Mouse (Mus musculus) CH12.LX (cell line): ENCODE results near the gene Il34.

Experiments
- BHLHE40 ChIP-seq: IDR thresholded peaks from 2 replicates; pipeline ENCODE4 v1.6.1; 2011; ENCODE audit warnings: mild to moderate bottlenecking, low read depth, low read length, improper control_type of control experiment
- CTCF ChIP-seq, 2 experiments: IDR thresholded peaks in 1 of 2; conservative IDR thresholded peaks in 1 of 2; 2 replicates each; pipeline ENCODE4 v1.5.1; 2011 to 2012; ENCODE audit warnings: low read depth in 2 of 2, low read length in 2 of 2, improper control_type of control experiment in 1 of 2, inconsistent platforms in 1 of 2, mild to moderate bottlenecking in 1 of 2, moderate library complexity in 1 of 2
- MAFK ChIP-seq: IDR thresholded peaks from 2 replicates; pipeline ENCODE4 v1.6.1; 2011; ENCODE audit warnings: low read length, improper control_type of control experiment; ENCODE audit not compliant: insufficient replicate concordance
- MEF2A ChIP-seq: IDR thresholded peaks from 2 replicates; pipeline ENCODE4 v1.6.1; 2014; ENCODE audit warnings: low read depth, mild to moderate bottlenecking, inconsistent platforms, low read length, improper control_type of control experiment, borderline replicate concordance
- MXI1 ChIP-seq: IDR thresholded peaks from 2 replicates; pipeline ENCODE4 v1.6.1; 2011; ENCODE audit warnings: mild to moderate bottlenecking, low read depth, low read length, improper control_type of control experiment
- MYC ChIP-seq: IDR thresholded peaks from 2 replicates; pipeline ENCODE4 v1.6.1; 2011; ENCODE audit warnings: low read depth, mild to moderate bottlenecking, improper control_type of control experiment, low read length
- NELFE ChIP-seq: IDR thresholded peaks from 2 replicates; pipeline ENCODE4 v1.6.1; 2011; ENCODE audit warnings: low read depth, low read length, improper control_type of control experiment
- POLR2A ChIP-seq: IDR thresholded peaks from 2 replicates; pipeline ENCODE4 v1.6.1; 2011; ENCODE audit warnings: low read depth, mild to moderate bottlenecking, improper control_type of control experiment, low read length
- USF1 ChIP-seq: IDR thresholded peaks from 2 replicates; pipeline ENCODE4 v1.6.1; 2014; ENCODE audit warnings: low read depth, mild to moderate bottlenecking, inconsistent platforms, low read length, improper control_type of control experiment

DNA sequence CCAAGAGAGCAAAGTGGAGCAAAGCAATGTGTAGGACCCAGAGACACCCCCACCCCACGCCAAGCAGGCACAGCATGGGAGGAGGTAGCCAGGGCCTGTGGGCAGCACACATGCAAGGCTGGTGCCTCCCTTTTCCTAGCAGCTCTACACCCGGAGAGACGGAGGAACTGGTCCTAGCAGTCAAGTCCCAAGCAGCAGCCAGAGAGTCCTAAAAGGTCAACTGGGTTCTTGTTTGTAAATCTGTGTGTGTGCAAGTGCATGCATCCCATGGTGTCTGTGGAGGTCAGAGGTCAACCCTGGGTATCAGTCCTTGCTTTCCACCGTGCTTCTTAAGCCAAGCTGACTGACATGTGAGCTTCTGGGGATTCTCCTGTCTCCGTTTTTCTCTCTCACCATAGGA is 111.5 kb downstream of the Il34 start:
- TF ChIP-seq MXI1 (no peak), POLR2A (no peak), CTCF (conservative IDR thresholded peaks at IDR 0.05 in 1 of 2, IDR thresholded peaks at IDR 0.05 in 1 of 2; ENCODE audit: low read depth in 2 of 2, low read length in 2 of 2) (no peak), NELFE (no peak), MAFK (no peak), USF1 (no peak), BHLHE40 (no peak), MEF2A (no peak), MYC (no peak)
